Mouse (Mus musculus) cerebellum, postnatal 4 days (tissue): ENCODE measurements at regions not wholly inside any gene's neighbourhood (a gene's known extent, or its start where the extent isn't known, plus 50 kb on each side); places are given as distances from the start of the nearest gene placed in this dataset.
"Not testable (repeated sequence)": the region's sequence is repeated elsewhere in the genome, so short reads cannot be mapped to it uniquely, and the experiment has no call there.

Experiments used
- DNase-seq, 2 experiments: peaks; one replicate each; pipeline ENCODE4 v3.0.0; 2022; ENCODE audit warnings: low spot score in 2 of 2, mixed read lengths in 1 of 2

- DNase-seq = not testable (repeated sequence)
Measured at GRCm38 (mm10) chr12:119708715-119709114, 236.9 kb upstream of the Tmem196 start.

GRCm38 (mm10) chr12:119730789-119731188 lies 214.8 kb upstream of the Tmem196 start:
- no peak for DNase-seq

GRCm38 (mm10) chr12:119762580-119762979 lies 183.0 kb upstream of the Tmem196 start:
- DNase-seq = no peak

GRCm38 (mm10) chr12:119763292-119763976 lies 182.2 kb upstream of the Tmem196 start:
- no peak for DNase-seq

GRCm38 (mm10) chr12:119777559-119777958 lies 168.1 kb upstream of the Tmem196 start:
- no peak for DNase-seq

- DNase-seq = peak in 1 of 2 experiments; percentile 1
Measured at GRCm38 (mm10) chr12:119807692-119808091, 137.9 kb upstream of the Tmem196 start.

GRCm38 (mm10) chr12:119816225-119816624 lies 129.4 kb upstream of the Tmem196 start:
- DNase-seq = no peak

GRCm38 (mm10) chr12:119839119-119839518 lies 106.5 kb upstream of the Tmem196 start:
- no peak for DNase-seq

- DNase-seq = no peak
Measured at GRCm38 (mm10) chr12:119881744-119882143, 63.9 kb upstream of the Tmem196 start.

GRCm38 (mm10) chr12:119890030-119890429 lies 55.6 kb upstream of the Tmem196 start:
- DNase-seq = no peak
